In genomic region chr17:12782861-12783847, GRCm38 (mm10) we compare ENCODE assay signal across 8 mouse cellular contexts. TPM values are rescaled to one million over a fixed set of nuclear protein-coding genes. Genes with fewer than 3 reads are reported as not detected.
DNase-seq lines count a peak whose midpoint lies in the region; ATAC-seq lines count a peak whose summit lies in the region.

No protein-coding gene starts in this region.

- H3K9me3 ChIP-seq in embryonic facial prominence, embryonic 12.5 days = 0 out of 2 replicates have a peak, but pooled peaks cover 3% of the 10 kb centered on the region
- H3K9me3 ChIP-seq in embryonic facial prominence, embryonic 10.5 days = peaks cover 5% of the 10 kb centered on the region
- peaks cover 8% of the 10 kb centered on the region; the same call in 1 of the 2 replicates for H3K9me3 ChIP-seq in heart, embryonic 13.5 days
- peaks cover 15% of the 10 kb centered on the region for H3K9me3 ChIP-seq in megakaryocyte, embryonic 14.5 days

- peaks cover 45% of the 10 kb centered on the region for H3K4me1 ChIP-seq in embryonic facial prominence, embryonic 12.5 days
- peaks cover 38% of the 10 kb centered on the region for H3K4me1 ChIP-seq in embryonic facial prominence, embryonic 10.5 days
- H3K4me1 ChIP-seq in heart, embryonic 13.5 days = peaks cover 69% of the 10 kb centered on the region
- peaks cover 36% of the 10 kb centered on the region for H3K4me1 ChIP-seq in megakaryocyte, embryonic 14.5 days

- peak overlapping the region; percentile 57 for H3K27ac ChIP-seq in embryonic facial prominence, embryonic 12.5 days
- H3K27ac ChIP-seq in embryonic facial prominence, embryonic 10.5 days (replicated peaks) = no peak overlapping the region; the same call in 1 of the 2 replicates
- peak overlapping the region; percentile 95 for H3K27ac ChIP-seq in heart, embryonic 13.5 days (replicated peaks)

- no peaks in the 10 kb centered on the region for H3K27me3 ChIP-seq in embryonic facial prominence, embryonic 12.5 days
- no peaks in the 10 kb centered on the region for H3K27me3 ChIP-seq in embryonic facial prominence, embryonic 10.5 days (replicated peaks; ENCODE audit: low read depth, poor library complexity, severe bottlenecking)
- no peaks in the 10 kb centered on the region for H3K27me3 ChIP-seq in heart, embryonic 13.5 days (replicated peaks)
- H3K27me3 ChIP-seq in megakaryocyte, embryonic 14.5 days (replicated peaks) = peaks cover 29% of the 10 kb centered on the region

- H3K36me3 ChIP-seq in embryonic facial prominence, embryonic 12.5 days = peaks cover 10% of the 10 kb centered on the region; the same call in 1 of the 2 replicates
- peaks cover 35% of the 10 kb centered on the region for H3K36me3 ChIP-seq in embryonic facial prominence, embryonic 10.5 days (replicated peaks)
- peaks cover 51% of the 10 kb centered on the region for H3K36me3 ChIP-seq in heart, embryonic 13.5 days
- H3K36me3 ChIP-seq in megakaryocyte, embryonic 14.5 days (replicated peaks; ENCODE audit: low read length) = no peaks in the 10 kb centered on the region

- 59% methylated on average over 11 of the region's 11 CpGs for WGBS in embryonic facial prominence, embryonic 12.5 days
- WGBS in embryonic facial prominence, embryonic 10.5 days = 74% methylated on average over 11 of the region's 11 CpGs
- WGBS in heart, embryonic 13.5 days = 45% methylated on average over 11 of the region's 11 CpGs

- DNase-seq in embryonic facial prominence, embryonic 10.5 days (ENCODE audit: low spot score) = no peak
- peak; percentile 67 to 76 for DNase-seq in B cell, adult 2 months
- no peak for DNase-seq in cerebellum, adult 8-10 months
- DNase-seq in retina, embryonic 14.5 days (ENCODE audit: low spot score) = no peak
- DNase-seq in kidney, postnatal 36 days = no peak

- ATAC-seq in embryonic facial prominence, embryonic 12.5 days (ENCODE audit: insufficient number of reproducible peaks, insufficient read depth, low FRiP score, low TSS enrichment) = no peak
- no peak for ATAC-seq in heart, embryonic 13.5 days (ENCODE audit: extremely low read depth, insufficient number of reproducible peaks, low FRiP score, low TSS enrichment)

- H3K4me3 ChIP-seq in embryonic facial prominence, embryonic 12.5 days = no peak overlapping the region
- H3K4me3 ChIP-seq in embryonic facial prominence, embryonic 10.5 days = no peak overlapping the region
- H3K4me3 ChIP-seq in heart, embryonic 13.5 days = no peak overlapping the region
- H3K4me3 ChIP-seq in megakaryocyte, embryonic 14.5 days (replicated peaks) = peak overlapping the region; percentile 82

- no peak overlapping the region for H3K4me2 ChIP-seq in embryonic facial prominence, embryonic 12.5 days (replicated peaks)
- no peak overlapping the region for H3K4me2 ChIP-seq in heart, embryonic 13.5 days

- H3K9ac ChIP-seq in embryonic facial prominence, embryonic 12.5 days = no peak overlapping the region
- peak overlapping the region; percentile 60 for H3K9ac ChIP-seq in heart, embryonic 13.5 days

RNA-seq across cellular contexts. Expression of gene Igf2r, which starts 13.7 kb away (rescaled TPM):
- 37.1 and 38.1 TPM in 2 replicates for polyA plus RNA-seq in embryonic facial prominence, embryonic 12.5 days (2016; fragmentation: Nextera tagmentation; extraction: Ambion mirVana)
- 25.9 and 27.2 TPM in 2 replicates for polyA plus RNA-seq in embryonic facial prominence, embryonic 10.5 days (2016; fragmentation: Nextera tagmentation; extraction: Ambion mirVana)
- 142 and 143 TPM in 2 replicates for polyA plus RNA-seq in heart, embryonic 13.5 days (2015; fragmentation: Nextera tagmentation; extraction: Ambion mirVana)
- 0.42 and 1.0 TPM in 2 replicates for polyA plus RNA-seq in megakaryocyte, embryonic 14.5 days (2012; ENCODE audit: insufficient read depth, low replicate concordance)

Comparison
In these comparisons a context has a peak if more than half of its experiments do, and no peak if none do; other contexts are left out.
1. DNase-seq: peak in B cell, adult 2 months (2 of 2); none in embryonic facial prominence, embryonic 10.5 days (single experiment), cerebellum, adult 8-10 months (single experiment), retina, embryonic 14.5 days (single experiment) and kidney, postnatal 36 days (0 of 2).
2. RNA of gene Igf2r, which starts 13.7 kb away (polyA plus RNA-seq): 142 to 143 TPM in heart, embryonic 13.5 days, 37.1 to 38.1 TPM in embryonic facial prominence, embryonic 12.5 days and 25.9 to 27.2 TPM in embryonic facial prominence, embryonic 10.5 days; 0.42 to 1.0 TPM in megakaryocyte, embryonic 14.5 days; every median in the first group is over 10 times any median in the second.